Mouse (Mus musculus): ENCODE results near the gene Rab37.

- TF ChIP-seq POLR2A (IDR thresholded peaks at IDR 0.05; ENCODE audit: insufficient read depth, low read depth, low read length), result no peak
- TF ChIP-seq CTCF (IDR thresholded peaks at IDR 0.05), result no peak
- TF ChIP-seq EP300 (IDR thresholded peaks at IDR 0.05; ENCODE audit: insufficient read depth, low read depth, low read length), result no peak
Observed at GRCm38 (mm10) chr11:115110271-115110670, 19.0 kb downstream of the Rab37 start.

Measured in heart, adult 2 months (tissue).